Mouse (Mus musculus) kidney, adult 11 months (tissue): Measurements from ENCODE around the gene Ppie.
"Not testable (repeated sequence)": the region's sequence is repeated elsewhere in the genome, so short reads cannot be mapped to it uniquely, and the experiment has no call there.

Source experiments
- DNase-seq: peaks from one replicate; pipeline ENCODE4 v3.0.0; 2022

Ppie gene

DNA sequence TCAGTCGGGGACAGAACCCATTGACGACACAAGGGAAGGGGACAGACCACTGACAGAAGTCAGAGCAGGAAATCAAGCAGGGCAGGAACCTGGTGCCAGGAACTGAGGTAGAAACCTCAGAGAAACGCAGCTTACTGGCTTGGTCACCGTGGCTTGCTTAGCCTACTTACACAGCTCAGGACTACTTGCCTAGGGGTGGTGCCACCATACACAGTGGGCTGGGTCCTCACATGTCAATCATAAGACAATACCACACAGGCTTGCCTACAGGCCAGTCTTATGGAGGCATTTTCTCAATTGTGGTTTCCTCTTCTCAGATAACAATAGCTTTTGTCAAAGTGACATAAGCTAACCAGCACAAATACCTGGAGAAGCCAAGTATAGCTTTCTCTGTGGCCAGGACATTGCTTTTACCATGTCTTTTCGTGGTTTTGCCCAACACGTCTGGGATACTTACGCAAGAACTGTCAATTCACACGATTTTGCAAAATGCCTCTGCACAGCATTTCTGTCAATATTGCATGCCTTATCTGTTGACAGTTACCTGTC is 27.5 kb downstream of the Ppie start:
- no peak for DNase-seq

DNA sequence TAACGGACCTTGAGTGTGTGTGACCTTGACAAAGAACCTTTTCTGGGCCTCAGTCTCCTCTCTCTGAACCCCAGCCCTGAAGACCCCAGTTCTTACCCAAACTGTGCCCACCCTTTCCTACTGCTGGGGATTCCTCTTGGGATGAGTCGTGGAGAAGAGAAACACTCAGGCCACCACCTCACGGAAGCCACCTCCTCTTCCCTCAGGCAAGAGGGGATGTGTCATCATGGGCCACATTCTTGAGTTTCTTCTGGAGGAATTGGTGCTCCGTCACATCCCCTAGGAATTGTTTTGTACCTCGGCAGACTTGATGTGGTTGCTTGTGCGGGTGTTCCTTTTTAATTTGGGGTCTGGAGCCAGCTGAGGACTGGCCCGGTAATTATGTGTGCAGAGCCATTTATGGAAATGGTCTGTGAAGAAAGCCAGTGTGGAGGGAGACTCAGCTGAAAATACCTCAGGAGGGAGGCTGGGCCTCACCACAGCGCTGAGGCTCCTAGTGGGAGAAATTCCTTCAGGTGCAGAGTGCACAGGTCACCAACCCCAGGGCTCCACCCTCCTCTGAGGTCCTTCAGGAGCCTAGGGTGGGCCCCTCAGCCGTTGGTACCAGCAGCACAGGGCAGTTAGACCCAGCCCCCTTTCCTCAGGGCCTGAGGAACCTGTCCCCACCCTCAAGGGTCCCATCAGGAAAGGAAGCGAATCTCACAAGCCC is 28.3 kb downstream of the Ppie start:
- not testable (repeated sequence) for DNase-seq

DNA sequence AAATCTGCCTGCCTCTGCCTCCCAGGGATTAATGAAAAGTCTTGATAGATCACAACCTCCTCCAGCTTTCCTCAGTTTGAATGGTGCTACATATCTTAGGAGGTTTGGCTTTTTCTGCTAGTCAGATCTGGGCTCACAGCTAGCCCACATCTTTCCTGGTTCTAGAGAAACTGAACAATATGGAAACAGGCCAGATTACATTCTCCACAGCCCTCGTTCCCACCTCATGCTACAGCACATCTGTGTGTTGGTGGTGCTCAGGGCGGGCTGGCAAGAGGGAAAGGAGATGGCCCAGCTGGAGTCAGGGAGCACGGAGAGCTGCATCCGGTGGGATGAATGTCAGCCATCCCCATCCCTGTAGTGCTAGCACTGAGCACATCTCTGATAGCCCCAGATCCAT is 29.0 kb downstream of the Ppie start:
- no peak for DNase-seq

DNA sequence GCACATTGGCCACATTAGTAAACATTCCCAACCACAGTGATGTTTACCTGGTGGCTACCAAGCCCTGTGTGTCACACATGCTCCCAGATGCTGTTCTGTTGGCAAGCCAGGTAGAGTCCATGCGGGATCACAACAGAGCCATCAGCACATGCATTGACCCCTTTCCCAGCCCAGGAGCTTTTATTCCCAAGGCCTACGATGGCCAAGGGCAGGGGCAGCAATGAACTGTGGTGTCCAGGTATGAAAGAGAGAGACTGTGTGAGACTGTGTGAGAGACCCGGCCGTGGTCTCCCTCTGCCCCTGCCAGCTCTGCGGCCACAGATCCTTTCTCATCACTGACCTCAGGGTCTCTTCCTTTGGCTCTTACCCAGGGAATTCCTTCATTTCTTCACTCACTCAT is 31.7 kb downstream of the Ppie start:
- no peak for DNase-seq

DNA sequence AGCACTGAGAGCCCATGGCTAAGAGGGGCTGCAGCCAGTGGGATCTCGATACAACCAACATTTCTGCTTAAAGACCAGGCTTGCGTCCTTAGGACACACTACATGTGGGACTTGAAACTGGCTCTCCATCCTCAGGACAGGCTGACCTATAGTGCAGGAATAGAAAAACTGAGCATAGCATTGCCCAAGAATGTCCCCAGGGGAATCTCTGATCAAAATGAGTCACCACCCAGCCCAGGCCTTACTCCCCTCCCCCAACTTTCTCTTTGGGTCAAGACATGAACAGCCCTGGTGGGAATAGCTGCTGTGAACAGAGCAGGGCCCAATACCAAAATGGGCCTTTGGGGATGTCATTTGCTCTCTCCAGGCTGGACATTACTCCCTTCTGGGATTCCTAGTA is 32.9 kb downstream of the Ppie start:
- DNase-seq, result no peak

DNA sequence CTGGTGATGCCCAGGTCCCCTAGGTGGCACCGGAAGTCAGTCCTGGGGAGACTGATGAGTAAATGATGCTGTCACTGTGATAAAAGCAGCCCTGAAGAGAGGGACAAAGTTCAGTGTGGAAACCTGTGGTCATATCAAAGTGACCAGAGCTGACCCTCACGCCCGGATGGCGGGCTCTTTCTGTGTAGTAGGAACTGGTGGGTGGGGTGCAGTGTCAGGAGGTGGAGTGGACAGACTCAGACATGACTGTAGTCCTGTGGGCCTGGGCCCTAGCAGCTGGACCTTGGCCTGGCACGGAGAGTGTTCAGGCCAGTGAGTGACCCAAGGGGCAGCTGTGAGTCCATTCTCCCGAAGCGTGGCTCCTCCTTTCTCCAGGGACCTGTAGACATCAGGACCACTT is 33.8 kb downstream of the Ppie start:
- not testable (repeated sequence) for DNase-seq

DNA sequence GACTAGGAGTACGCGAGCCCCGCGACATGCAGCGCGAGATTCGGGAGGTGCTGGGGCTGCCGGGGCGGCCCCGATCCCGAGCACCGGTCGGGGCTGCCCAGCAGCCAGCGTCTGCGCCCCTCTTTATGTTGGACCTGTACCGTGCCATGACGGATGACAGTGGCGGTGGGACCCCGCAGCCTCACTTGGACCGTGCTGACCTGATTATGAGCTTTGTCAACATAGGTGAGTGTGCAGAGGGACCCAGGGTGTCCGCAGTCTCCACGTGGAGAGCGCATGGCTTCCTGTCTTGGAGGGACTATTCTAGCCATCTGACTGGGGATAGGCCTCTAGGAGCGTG is 34.3 kb downstream of the Ppie start:
- DNase-seq, result no peak

DNA sequence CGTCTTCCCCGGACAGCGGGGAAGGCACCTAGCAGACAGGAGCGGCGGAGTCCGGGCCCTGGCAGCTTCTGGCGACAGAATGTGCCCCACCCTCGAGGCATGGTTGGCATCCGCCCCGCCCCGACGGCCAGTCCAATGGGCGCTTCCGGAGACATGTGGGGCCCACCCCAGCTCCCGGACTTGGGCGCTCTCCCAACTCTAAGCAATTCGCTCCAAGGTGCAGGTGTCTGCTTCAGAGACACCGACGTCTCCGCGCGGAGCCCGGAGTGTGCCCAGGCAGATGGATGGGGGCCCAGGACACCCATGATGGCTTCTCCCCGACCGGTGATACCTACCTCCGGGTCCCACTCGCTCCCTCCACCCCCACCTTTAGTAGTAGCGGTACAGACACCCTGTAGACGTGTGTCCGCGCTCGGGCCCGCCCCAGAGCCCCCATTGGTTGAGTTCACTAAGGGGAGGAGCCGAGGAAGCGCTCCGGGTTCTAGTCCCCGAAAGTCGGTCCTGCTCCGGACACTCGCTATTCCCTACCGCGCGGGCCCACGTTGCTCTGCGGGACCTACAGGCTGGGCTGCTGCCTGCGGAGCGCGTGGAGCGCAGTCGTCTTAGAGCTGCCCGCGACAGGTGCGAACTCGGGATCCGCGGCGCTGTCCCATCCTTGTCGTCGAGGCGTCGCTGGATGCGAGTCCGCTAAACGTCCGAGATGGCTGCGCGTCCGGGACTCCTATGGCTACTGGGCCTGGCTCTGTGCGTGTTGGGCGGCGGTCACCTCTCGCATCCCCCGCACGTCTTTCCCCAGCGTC is 34.9 kb downstream of the Ppie start, which contains the start of gene Bmp8b:
Bmp8b (plus strand) TSS at position 515 of the 800 bp plus-strand sequence.
- DNase-seq, result peak; percentile 23

DNA sequence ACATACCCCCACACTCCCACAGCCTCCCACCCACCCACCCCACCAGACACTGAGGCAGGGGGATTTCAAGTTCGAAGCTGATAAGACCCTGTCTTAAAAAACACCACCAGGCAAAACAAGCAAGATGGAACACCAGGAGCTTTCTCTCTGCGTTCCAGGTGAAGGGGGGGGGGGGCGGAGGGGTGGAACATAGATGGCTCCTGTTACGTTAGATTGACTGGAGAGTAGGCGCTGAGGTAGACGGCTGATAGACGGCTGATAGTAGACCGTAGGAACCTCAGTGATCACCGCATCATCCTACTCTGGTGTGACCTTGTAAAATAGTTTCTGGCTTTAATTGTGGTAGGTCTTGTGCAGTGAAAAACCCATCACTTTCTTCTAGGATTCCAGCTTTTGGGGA is 45.9 kb downstream of the Ppie start:
- no peak for DNase-seq

DNA sequence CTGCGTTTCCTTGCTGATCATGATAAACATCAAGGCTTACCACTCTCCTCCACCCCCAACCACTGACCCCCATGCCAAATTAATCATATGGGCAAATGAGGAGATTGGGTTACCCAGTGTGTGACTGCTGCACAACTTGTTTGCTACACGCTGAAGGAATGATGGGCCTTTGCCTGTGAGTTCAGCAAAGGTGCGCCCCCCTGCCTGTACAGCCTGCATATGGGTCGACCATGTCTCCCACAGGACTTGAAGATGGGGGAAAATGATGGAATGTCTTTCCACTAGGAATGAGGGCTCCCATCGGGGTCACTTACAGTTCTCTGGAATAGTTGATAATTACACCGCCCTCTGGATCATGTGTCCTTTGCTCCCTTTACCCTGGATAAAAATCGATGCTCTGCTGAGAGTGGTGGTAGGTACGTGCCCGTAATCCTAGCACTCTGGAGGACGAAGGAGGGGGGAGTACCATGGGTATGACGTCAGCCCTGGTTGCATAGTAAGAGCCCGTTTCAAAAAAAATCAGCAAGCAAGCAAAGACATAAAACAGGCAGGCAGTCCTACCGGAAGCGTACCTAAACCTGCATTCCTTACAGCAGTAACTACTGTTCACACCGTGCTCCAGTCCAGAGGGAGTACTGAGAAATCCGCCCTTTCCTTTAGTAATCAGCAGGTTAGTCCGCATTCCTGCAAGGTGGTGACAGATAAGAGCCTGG is 46.5 kb downstream of the Ppie start:
- no peak for DNase-seq

DNA sequence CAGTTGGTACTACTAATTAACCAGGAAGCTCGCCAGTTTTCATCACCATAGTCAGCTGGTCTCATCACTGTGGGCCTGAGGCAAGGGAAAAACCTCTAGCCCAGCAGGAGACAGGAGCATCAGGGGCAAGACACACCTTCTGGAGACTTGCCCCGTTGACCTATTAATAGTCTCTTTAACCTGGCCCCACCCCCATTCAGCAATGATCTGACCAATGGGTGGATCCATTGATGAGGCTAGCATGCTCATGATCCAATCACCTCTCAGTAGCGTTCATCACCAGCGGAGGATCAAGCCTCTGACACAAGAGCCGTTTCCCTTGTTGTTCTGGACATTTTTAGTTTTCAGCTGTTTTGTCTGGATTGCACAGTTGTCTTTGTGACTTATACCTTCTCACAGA is 47.1 kb downstream of the Ppie start:
- no peak for DNase-seq

DNA sequence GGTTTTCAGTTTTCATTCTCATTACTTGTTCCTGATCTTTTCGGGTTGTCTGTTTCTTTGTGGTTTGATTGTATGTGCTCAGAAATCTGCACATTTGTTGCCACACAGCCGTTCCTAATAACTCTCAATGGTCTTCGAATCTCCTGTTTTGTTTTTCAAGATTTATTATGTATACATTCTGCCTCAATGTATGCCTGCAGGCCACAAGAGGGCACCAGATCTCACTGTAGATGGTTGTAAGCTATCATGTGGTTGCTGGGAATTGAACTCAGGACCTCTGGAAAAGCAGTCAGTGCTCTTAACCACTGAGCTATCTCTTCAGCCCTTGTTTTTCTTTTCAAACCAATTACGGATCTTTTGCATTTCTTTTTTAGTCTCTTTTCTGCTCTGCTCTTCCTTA is 53.4 kb downstream of the Ppie start:
- no peak for DNase-seq

DNA sequence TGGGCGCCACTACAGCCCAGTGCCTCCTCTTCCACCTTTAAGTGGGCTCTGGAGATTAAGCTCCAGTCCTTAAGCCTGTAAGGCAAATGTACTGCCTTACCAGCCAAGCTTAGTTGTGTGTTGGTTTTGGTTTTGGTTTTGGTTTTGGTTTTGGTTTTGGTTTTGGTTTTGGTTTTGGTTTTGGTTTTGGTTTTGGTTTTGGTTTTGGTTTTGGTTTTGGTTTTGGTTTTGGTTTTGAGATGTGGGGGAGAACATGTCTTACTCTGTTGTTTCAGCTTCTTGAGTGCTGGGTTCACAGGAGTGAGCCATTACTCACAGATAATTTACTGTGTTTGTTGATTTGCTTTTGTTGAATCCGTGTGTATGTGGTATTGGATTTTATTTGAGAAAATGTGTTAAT is 54.5 kb downstream of the Ppie start:
- no peak for DNase-seq

DNA sequence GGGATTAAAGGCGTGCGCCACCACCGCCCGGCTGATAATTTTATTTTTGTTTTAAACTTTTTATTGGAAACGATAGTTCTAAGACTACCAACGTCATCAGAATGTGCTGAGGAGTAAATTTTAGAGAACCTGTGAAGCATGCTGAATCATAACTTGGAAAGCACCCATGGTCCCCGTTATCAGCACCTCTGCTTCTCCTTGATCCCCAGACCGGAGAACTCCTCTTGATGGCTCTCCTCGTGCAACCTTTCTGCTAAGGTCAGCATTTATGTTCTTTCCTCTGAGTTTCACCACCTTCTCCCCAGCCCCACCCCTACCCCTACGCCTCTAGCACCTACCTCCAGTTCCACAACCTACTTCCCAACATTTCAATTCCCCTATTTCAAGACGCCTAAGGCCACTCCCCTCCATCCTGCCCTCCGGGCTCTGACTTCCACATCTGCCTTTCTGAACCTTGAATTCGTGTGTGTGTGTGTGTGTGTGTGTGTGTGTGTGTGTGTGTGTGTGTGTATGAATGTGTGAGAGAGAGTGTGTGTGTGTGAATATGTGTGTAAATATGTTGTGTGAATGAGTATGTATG is 56.3 kb downstream of the Ppie start:
- no peak for DNase-seq

DNA sequence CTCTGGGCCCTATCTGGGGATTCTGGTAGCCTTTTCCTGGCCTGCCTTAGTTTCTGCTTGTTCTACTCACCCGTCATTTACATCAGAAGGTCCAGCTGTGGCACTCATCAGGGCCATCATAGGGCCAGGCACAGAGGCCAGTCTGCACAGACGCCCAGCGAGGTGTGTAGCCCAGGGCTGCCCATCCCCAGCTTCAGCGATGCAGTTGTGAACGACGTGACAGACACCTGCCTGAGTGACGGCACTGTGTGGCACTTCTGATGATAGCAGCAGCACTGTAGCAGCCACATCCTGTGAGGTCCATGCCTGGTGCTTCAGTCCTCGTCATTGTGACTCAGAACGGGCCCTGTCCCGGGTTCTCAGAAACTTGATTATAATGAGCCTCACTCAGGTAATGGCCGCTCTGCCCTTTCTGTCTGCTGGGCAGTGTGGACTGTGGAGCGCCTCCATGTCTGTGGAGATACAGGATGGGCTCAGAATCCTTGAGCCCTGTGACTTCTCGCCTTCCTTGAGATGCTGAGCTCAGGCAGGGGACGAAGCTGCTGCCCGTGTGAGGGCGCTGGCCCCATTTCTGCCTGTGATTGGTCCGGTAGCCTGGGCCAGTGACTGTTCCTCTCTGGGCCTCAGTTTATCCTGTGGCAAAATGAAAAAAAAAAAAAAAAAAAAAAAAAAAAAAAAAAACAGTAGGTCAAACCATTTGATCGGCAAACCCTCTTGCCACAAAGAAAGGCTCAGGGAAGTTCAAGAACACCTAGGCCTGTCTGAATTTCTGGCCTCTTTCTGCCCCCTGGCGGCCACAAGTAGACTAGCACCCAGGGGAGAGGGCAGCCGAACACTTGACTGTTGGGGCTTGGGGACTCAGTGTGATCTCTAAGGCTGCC is 57.2 kb downstream of the Ppie start:
- DNase-seq, result peak; percentile 24

DNA sequence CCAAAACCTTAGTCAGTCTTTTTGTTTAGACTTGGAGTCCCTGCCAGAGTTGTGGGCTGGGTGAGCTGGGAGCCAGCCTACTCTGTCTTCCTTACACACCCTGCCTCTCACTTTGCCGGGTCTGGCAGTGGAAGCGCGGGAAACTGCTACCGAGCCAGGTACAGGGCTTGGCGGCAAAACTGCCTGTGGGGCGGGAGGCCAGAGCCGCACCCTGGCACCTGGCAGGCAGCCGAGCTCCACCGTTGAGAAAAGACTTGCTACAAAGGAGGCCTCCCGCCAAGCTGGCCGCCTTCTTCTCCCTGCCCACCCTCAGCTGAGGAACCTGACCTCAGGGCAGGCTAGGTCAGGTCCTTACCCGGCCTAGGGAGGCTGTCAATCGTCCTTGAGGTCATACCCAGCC is 59.0 kb downstream of the Ppie start:
- no peak for DNase-seq

DNA sequence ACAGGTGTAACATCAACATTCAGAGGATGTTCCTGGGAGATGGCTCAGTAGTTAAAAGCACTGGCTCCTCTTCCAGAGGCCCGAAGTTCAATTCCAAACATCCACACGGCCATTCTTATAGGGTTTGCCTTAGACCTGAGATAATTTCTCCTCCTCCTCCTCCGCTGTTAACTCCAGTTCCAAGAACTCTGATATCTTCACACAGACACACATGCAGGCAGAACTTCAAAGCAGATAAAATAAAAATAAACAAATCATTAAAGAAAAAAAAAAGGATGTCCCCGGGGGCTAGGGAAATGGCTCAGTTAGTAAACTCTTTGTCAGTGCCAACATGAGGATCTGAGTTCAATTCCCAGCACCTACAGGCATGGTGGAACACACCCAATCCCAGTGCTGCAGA is 61.5 kb downstream of the Ppie start:
- no peak for DNase-seq
